Mouse (Mus musculus) cerebellum, postnatal 14 days (tissue): ENCODE results near the gene Trim33.

Experiments used
- DNase-seq, 2 experiments: peaks; one replicate each; pipeline ENCODE4 v3.0.0; 2021; ENCODE audit warnings: mixed read lengths in 2 of 2

The Trim33 gene

DNA sequence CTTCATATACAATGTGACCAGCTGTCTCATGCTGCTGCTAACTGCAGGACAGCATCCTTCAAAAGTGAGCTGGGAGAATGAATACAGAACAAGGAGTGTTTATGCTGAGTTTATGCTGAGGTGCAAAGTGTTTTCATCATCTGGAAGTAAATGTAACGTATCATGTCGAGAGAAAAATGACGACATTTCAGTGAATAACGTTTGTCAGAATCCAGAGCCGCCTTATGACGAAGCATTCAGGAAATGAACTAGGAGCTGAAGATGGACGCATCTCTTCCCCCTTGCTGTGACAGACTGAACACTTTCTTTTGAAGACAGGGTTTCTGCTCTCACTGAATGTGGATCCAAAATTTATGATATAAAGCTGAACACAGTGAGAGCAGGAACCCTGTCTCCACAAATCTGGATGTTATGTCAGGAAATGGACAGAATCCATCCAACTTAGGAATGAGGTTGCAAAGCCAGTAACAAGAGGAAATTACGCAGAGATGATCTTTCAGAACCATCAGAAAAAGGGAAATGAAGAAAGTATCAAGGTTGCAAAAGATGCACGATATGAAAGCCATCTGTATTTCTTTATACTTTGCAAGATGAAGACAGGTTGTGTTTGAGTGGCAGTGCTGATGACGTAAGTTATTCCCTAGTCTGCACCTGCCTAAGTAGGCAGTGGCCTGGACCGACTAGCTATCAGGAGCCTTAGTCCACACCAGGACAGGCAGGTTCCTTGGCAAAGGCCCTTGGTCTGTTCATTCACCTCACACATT is 85.3 kb downstream of the Trim33 start:
- DNase-seq, result no peak

DNA sequence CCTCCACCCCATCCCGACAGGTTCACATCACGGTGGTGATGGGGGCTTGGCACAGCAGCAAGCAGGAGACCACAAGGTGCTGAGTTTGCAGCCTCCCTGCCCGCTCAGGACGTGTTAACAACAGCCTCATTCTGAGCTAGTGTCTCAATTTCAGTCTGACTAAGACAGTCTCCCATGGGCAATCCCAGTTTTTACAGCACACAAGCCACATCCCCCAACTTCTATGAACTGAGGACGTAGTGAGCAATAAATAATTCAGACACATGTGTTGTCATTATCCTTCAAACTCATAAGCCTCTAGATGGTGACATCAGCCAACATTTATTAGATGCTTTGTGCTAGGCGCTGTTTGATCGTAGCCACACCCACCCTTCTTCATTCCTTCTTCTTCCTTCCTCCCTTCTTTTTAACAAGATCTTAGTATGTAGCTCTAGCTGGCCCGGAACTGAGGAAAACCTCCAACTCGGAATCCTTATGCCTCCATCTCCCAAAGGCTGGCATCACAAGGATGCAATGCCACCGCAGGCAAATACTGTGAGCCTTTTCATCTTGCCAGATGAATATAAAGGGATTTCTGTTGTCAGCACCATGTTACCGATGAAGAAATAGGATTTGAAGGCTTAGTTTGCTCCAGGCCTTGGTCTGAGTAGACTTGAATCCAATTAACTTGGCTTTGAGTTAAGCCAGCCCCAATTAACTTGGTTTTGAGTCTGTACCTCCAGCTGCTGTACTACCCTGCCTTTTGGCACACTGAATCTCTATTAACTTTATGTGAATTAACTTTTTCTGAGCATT is 88.3 kb downstream of the Trim33 start:
- DNase-seq, result no peak

GRCm38 (mm10) chr3:103368731-103369130 is 89.6 kb downstream of the Trim33 start:
- no peak for DNase-seq

GRCm38 (mm10) chr3:103374028-103374427 is 94.9 kb downstream of the Trim33 start:
- peak; percentile 72 to 75 for DNase-seq

- no peak for DNase-seq
Measured at GRCm38 (mm10) chr3:103375181-103375855, 96.2 kb downstream of the Trim33 start.

DNA sequence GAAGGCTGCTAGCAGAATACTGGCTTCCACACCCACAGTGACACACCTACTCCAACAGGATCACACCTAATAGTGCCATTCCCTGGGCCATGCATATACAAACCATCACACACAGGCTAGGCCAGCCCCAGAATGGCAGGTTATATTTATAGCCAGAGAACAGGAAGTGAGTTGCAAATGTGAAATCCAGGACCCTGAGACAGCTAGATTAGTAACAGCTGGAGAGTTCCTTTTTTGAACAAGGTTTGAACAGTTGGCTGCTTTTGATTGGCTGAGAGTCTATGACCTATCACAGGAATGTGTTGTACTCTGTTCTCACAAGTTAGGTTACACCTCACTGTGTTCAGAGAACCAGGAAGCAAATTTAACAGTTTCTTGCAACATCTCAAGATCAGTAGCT is 98.9 kb downstream of the Trim33 start:
- DNase-seq, result no peak

DNA sequence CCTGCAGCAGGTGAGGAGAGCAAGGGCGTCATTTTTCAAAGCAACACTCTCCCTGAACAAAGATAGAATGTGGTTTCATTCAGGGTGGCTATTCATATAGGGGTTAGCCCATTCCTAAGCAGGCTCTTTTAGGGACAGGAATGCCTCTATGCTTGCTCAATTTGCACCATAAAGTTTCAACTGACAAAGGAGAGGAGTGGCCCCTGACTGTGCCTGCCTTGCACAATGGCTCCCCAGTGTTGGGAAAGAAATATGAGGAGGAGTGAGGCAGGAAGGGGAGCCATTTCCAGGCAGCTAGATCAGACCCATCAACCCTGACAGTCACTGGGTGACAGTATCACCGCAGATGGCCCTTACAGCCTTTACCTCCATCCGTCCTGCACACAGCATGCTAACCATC is 100.3 kb downstream of the Trim33 start:
- no peak for DNase-seq

- DNase-seq, result no peak
Measured at GRCm38 (mm10) chr3:103380814-103381213, 101.7 kb downstream of the Trim33 start.

DNA sequence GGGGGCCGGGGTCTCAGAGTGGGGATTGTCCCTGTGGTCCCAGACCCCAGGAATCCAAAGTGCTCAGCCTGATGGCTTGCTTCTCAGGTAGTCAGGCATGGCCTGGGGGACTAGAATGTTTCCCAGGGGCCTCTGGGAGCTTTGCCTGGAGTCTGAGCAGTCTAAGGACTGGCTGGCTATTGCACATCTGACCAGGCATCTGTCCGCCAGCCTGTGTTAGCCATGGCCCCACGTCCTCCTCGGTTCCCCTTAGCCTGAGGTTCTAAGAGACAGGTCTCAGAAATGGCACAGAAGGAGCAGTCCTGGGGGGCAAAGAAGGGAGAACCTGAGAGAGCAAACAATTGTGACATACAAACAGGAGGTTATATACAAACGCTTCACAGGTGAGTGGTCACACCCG is 102.3 kb downstream of the Trim33 start:
- DNase-seq, result no peak

DNA sequence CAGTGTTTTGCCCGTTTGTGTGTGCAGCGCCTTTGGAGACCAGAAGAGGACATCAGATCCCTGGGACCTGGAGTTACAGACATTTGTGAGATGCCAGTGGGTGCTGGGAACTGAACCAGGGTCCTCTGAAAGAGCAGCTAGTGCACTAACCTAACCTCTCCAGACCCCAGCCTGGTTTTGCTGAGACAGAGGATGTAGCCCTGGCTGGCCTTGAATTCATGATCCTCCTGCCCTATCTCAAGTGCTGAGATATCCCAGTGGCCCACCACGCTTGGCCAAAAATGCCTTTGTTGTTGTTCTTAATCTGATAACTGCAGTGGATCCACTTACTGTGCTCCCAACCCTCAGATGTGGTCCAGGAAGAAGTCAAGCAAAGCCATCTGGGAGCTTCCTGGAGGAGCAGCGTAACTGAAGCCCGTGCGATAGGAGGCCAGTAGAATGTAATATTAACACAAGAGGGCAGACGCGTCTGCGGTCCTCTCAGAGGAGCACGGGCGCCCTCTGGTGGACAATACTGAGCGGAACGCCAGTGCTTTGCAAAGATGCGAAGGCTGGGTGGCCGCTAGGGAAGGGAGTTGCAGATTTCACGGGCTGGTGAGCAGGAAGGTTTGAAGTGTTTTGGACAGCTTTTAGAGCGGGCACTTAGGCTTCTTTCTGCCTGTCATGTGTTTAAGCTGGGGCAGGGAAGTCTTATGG is 103.9 kb downstream of the Trim33 start:
- peak; percentile 95 to 99 for DNase-seq

GRCm38 (mm10) chr3:103384486-103384885 is 105.4 kb downstream of the Trim33 start:
- no peak for DNase-seq

GRCm38 (mm10) chr3:103384949-103385348 is 105.9 kb downstream of the Trim33 start:
- no peak for DNase-seq

GRCm38 (mm10) chr3:103385383-103386291 is 106.5 kb downstream of the Trim33 start:
- DNase-seq, result no peak

DNA sequence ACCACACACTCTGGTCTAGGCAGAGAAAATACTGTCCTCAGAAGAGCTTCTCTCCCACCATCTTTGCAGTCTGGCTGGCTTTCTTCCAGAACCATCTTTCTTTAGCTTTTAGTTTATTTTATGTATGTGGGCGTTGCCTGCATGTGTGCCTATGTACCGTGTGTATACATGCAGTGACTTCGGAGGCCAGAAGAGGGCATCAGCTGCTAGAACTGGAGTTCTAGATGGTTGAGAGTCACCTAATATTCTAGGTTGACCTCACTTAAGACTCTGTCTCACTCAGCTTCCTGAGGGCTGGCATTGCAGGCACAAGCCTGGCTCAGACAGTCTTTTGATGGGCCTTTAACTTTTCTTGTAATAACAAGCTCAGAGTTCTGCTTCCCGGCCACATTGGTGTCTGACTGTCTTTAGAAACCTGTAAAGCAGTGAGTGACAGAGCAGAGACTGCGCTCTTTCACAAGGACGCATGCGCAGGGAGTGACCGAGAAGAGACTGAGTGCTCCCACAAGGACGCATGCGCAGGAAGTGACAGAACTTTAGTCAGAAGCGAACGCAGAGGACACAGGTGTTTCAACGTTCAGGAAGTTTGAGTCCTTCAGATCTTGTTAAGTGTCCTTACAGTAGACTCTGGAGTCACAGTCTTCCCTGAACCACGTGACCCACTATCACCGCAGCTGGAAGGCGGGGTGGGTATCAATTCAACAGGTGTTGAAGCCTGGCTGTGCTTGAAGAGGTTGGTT is 107.4 kb downstream of the Trim33 start:
- peak in 1 of 2 experiments; percentile 34 for DNase-seq

DNA sequence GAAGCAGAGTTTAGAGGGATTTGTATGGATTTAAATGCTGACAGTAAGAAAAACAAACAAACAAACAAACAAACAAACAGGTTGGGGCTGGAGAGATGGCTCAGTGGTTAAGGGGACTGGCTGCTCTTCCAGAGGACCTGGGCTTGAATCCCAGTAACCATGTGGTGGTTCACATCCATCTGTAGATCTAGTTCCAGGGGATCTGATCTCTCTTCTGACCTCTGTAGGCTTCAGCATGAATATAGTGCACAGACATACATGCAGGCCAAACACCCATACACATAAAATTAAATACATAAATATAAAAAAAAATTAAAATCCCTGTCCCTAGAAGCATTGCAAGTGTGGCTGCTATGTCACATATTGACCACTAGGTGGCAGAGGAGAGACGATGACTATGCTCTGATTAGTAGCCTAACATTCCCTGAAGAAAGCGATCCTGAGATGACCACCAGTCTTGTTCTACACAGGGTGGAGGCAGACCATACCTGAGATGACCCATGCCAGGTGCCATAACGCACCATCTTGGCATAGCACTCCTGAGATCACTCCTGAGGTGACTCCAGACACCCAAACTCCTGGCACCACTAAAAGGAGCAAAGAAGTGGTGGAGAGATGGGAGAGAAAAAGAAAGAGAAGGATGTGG is 113.6 kb downstream of the Trim33 start:
- DNase-seq, result peak; percentile 63 to 66

- DNase-seq, result peak in 1 of 2 experiments; percentile 42
Measured at GRCm38 (mm10) chr3:103393283-103394060, 114.4 kb downstream of the Trim33 start.

DNA sequence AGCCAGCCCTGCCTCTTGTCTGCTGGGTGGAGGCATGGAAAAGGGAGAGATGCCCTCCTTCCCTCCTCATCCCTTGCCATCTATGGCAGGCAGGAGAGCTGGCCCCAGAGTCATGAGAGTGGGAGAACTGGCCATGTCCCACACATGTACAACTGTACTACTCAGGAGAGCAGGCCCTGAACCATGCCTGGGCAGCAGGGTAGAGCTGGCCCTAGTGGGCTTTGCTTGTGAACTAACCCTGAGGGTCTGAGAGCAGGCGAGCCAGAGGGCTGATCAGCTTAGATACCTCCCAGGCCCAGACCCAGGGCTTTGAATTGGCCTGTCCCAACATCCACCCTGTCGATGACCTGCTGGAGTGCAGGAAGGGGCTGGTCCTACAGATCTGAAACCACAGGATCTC is 115.0 kb downstream of the Trim33 start:
- DNase-seq, result no peak

DNA sequence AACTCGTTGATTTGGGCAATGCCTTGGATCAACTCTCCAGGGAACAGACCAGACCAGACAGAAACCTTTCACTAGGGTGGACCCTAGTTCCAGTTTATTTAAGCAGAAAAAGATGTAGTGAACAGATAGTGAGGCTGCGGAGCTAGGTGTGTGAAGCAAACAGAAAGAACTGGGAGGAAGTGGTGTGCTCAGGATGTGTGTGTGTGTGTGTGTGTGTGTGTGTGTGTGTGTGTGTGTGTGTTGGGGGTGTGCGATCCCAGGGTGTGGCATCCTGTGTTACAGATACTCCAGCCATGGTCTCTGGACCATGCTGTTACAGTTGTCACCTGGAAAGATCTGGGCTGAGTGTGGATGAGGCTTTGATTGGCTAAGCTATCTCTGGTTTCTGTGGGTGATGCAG is 118.4 kb downstream of the Trim33 start:
- DNase-seq, result no peak

DNA sequence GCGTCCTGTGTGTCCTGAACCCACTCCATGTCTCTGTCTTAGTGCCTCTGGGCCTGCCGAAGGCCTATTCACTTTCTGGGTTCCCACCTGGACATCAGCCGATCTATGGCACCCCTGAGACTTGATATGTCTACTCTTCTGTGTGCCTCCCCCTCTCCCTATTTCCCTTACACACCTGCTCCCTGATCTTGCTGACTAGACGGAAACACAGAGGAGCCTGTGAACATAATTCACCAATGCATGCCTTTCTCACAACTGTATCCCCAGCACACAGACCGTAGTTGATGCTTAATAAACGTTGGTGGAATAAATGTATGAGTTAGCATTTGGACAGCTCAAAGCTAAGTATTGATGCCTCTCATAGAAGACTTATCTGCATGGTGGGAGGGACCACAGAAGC is 121.7 kb downstream of the Trim33 start:
- DNase-seq, result no peak
